Mouse (Mus musculus) embryo, embryonic 10 days (tissue): ENCODE measurements at regions not wholly inside any gene's neighbourhood (a gene's known extent, or its start where the extent isn't known, plus 50 kb on each side); places are given as distances from the start of the nearest gene placed in this dataset.

Experiments
- DNase-seq: peaks from one replicate; pipeline ENCODE4 v3.0.0-alpha.2; 2015; ENCODE audit warnings: low spot score

DNA sequence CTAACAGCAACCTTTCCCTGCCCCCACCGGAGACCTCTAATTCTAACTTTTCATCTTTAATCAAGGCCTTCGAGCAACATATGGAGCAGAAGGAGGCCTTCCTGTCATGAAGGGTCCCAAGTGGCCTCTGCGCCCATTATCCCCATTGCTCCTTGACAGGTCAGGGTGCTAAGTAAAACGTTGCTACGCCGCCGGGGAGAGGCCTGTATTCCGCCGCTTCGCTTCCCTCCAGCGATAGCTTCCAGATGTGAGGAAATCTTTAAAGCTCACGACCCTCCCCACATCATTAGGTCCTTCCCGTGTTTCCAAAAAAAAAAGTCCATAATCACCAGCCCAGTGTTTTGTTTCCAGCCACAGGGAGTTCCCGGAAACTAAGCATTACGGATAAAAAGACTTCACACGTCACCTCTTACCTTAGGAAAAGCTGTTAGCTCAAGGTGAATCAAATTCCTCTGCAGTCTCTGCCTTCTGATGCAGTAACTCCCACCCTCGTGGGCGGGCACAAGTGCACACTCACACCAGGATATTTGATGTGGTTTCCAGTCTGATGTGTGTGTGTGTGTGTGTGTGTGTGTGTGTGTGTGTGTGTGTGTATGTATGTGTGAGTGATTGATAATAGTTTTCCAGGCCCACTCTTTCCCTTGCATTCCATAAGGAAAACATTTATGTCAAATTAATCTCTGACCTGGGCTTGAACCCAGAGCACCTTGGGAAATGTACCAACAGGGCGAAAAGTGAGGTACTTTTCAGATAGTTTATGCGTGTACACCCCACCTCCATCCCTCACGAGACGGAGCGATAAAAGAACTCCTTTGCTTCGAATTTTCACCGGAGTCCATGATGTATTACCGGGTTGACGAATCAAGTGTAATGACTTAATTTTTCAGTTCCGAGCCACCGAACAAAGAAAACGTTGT, 107.5 kb downstream of the Gm45692 start:
- DNase-seq, result peak; percentile 75

DNA sequence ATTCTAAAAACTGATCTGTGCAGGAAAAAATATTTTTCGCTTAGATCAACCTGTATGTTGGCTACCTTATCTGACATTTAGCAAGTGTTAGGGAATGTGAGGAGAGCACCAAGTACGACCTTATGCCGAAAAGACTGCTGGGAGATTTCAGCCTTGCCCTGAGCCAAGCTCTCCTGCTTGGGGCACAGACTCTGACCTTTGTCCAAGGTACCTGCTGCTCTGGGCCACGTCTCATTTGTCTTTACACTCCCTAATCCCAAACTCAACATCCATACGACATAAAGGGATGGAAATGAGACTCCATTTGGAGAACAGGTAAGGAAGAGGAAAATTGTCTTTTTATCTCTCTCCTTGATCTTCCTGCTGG, 108.2 kb downstream of the Gm45692 start:
- DNase-seq, result peak; percentile 18

DNA sequence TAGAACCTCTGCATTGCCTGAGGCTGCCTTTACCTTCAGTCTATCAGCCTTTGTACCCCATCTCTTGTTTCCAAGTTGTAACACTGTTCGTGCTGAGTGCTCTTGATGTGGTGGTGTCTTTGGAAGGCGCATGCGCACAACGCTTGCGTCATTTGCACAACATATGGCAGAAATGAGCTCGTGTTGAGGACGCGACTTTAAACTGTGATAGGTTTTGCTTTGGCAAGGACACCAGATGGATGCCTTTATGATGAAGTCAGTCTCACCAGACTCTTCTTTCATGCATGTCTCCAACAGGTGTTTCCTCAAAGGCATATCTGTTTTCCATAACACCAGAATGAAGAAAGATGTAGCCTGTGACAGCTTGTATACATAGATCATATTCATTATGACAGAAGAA, 110.2 kb downstream of the Gm45692 start:
- no peak for DNase-seq

DNA sequence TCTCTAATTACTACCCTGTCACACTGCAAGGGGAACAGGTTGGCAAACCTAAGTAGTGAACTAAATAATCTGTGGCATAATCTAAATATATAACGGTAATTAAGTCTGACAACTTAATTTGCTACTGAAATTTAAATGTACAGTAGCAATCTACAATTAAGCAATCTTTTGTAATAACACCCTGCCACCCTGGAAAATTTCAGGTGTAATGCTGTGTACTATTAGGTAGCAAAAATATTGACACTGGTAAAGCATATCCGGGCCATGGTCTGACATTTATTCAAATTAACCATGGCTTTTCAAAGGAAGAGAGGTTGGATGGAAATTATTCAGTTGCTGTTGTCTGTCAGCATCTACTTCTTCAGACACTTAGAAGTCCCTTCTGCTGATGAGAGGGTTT, 119.7 kb downstream of the Gm45692 start:
- no peak for DNase-seq

DNA sequence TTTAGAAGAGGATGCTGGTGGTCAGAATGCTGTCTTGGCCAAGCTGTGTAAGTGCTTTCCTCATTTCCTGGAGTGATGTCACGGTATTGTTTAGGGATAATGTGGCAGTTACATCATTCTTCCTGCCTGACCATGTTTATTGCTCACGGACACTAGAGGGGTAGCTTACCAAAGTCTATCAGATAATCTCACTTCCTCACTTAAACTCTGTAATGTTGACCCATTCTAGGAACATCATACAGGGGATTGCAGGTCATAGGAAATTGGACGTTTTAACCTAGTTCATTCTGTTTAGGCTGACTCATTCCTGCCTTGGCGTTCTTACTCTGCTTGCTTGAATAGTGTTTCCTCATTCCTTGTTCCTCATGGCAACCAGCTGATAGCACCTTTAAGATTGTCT, 120.3 kb downstream of the Gm45692 start:
- DNase-seq, result no peak

DNA sequence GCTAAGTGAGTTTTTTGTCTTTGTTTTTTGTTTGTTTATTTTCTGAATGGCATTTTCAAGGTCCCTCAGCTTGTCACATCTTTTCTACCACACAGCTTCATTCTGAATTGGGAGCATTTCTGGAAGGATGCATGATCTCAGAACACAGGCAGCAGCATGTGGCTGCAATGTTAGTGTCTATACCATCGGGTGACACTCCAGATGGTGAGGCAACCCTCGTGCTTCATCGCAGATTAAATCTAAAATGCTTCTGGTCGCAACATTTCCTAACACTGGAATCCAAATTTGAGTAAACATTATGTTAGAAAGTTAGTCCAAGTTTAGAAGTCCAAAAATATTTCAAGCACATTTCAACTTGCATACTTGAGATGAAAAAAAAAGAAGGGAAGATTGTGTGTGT, 124.4 kb downstream of the Gm45692 start:
- no peak for DNase-seq

DNA sequence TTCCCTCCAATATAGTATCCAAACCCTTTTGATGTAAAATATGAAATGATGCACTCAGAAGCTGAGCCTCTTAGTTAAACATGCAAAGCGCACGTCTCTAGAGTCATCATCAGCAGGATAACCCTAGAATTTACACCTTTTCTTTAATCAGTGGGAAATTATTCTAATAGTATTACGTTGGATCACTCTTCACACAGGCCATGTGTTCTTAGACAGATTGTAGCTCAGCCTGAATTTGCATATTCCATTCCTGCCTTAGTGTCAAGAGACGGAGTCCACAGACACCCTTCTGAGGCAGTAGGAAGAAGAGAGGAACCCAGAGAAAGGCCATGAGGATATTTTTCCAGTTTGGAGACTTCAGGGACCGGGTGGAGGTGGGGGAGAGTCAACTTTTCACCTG, 125.0 kb downstream of the Gm45692 start:
- no peak for DNase-seq

DNA sequence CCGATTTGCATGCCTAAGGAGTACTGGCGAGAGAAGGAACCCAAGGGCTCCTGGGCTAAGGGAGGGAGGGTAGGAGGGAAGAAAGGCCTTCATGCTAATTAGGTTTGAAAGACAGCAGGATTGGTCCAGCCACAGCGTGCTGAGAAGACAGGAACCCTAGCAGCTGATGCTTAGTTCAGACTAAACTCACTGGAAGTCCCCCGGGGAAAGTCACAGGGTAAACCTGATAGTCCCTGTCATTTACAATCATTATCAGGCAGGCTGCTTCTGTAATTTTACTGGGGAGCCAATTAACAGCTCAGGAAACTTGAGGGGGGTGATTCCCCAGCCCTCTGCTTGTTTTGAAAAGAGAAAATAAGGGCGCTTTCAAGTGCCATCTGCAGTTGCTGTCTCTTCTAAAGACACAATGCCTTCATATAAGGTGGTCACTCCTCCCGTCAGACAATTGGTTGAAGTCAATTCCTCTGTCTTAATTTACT, 135.9 kb downstream of the Gm45692 start:
- peak; percentile 57 for DNase-seq

DNA sequence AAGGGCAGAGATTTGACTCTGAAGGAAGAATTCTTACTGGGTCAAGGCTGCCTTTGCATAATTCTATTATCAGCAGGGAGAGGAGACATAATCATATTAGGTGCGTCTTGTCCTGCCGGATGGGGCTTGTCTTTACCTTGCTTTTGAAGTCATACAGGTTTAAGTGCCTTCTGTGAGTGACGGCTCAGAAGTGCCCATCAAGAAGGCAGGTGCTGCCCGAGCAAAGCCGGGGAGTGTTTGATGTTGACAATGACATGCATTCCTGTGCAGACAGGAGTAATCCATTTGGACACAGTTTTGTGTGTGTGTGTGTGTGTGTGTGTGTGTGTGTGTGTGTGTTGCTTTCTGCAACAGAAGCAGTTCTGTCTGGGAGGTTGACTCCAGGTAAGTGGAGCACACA, 141.0 kb downstream of the Gm45692 start:
- DNase-seq, result no peak

DNA sequence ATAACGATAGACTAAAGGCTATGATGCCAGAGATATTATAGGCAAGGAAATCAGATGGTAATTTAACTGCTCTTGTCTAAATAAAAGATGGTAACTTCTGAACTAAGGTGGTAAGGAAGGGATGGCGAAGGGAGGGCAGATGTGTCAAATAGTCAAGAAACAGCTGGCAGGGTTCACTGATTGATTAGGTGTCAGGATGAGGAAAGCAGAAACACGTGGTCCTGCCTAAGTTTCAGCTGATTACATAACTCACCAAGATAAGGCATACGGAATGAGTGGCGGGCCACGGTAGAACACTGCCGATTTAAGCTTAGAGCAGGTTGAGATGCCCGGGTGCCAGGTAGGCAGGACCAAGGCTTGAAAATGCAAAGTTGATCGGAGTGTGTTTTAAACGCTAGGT, 143.2 kb downstream of the Gm45692 start:
- DNase-seq, result no peak

DNA sequence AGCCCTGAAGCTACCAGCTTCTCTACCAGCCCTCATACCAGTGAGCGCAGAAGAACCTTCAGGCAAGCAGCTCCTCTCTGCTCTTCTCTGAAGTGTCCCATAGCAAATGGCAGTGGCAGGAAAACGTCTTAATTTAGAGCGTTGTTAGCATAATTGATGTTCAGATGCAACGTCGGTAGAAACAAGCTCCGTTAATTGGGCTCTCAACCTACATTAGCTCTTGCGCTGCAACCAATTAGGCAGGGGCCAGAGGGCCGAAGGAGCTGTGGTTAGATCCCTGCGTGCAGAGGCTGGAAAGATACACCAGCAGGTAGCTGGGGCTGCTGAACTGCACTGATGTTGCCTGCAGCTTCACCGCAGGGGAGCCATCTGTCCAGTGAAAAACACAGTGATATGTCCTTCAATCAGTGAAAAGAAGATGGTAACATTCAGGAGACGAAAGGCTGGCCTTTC, 145.6 kb downstream of the Gm45692 start:
- peak; percentile 46 for DNase-seq

DNA sequence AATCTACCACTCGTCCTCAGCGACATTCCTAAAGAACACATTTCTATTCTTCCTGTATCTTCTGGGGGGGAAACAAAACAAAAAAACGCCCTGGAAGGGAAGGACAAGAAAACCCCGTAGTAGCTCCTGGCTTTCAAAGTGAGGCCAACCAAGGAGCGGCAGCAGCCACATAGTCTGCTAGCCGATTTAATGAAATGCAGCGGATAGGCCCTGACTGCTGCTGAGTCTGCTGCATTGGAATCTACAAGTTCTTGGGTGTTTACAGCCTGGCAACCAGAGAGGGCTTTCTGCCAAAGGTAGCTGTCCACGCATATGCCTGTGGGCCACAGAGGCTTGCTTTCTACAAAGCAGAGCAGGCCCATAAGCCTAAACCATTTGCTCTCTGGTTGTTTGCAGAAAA, 146.0 kb downstream of the Gm45692 start:
- peak; percentile 59 for DNase-seq

DNA sequence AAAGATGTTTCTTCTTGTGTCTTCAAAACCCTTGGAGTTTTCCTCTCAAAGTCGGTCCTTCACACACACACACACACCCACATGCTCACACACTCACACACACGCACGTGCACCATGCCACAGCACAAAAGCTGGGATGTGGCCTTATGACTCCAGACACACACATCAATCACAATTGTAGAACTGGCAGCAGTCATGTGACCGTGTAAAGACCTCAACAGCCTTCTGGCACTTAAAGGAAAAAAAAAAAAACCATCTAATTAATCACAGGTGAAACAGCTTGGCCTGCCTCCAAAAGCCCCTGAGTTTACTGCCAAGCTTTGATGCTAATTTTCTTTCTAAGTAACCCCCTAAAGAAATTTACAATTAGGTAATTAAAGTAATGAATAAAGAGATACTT, 147.1 kb downstream of the Gm45692 start:
- peak; percentile 60 for DNase-seq

DNA sequence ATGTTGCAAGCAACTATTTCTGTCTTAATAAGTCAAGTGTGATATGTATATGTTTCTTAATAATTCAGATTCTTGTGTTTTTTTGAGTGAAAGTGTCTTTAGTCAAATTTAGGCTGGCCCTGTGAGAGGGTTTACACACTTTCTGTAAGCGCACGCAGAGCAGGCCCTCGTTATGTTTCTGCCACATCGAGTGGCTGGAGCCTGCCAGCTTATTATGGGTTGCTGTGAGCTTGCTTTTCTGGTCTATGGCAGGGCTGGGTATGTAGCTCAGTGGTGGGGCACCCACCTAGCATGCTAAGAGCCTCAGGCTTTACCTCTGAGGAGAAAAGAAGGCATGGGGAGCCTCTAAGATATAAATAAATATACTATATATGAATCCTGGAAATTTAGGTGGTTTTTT, 148.2 kb downstream of the Gm45692 start:
- no peak for DNase-seq

DNA sequence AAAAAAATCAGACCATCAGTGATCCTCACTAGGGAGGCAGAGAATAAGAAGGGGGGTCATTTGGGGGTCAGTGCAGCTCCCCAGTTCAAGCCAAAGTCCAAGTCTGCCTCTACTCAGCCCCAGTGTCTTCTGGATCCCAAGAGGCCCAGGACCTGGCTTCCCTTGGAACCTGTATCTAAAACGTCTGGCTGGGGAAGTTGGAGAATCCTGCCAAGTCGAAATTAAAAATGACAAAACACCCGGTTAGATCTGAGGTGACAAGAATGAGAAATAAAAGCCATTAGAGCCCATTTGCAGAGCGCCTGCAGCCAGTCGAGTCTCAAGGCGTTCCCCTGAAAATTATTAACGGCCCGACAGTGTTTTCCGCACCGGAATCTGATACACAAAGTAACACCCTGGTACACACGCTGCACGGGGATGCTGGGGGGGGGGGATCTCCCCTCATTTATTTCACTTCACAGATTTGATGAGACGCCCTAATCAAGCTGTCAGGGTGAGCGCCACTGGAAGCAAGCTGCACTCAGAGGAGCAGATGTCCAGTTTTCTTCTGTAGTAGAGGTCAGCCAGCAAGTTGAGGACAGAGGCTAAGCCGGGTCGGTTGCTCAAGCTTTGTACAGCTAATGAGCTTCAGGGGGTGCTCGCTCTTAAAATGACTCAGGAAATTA, 149.5 kb downstream of the Gm45692 start:
- DNase-seq, result peak; percentile 47

DNA sequence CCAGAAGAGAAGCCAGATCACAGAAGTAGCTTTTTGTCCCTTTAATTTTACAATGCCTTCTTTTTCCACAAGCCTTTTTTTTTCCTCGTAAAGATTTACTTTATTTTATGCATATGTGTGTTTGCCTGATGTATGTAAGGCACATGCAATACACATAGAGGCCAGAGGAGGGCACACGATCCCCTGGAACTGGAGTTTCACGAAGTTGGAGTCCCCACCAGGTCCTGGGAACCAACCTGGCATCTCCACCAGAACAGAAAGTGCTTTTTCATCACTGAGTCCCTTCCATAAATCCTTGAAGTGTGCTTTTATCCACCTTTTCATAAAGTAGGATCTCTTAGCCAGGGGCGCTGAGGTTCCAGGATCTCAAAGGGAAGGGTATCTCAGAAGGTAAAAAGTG, 152.8 kb downstream of the Gm45692 start:
- DNase-seq, result peak; percentile 76

DNA sequence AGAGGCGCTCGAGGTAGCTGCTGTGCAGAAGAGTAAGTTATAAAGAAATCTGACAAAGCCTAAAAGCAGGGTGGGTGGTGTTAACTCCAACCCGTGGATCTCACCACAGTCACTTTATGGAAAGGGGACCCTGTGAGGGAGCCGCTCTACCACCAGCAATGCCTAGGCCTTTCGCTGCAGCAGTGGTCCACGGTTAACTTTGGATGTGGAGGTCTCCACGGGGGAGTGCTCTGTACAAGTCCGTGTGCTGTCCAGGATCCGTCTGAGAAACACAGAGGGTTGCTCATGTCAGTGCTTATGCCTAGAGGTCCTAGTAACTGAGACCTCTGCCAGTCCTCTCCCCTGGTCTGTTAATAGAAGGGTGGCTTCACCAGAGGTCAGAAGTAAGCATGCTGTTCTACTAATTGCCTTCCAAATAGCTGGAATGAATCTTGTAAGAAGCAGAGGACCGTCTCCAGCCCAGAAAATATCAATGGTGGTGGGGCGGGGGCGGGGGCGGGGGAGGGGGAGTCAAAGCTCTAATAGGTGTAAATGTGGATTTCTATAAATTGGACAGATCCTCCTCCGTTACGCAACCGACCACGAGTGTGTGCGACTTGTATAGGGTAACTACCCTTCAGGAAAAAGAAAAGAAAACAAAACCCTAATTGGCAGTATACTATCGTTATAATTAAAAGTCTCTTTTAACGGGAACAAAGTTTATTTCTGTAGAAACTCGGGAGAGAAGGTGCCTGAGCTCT, 153.5 kb downstream of the Gm45692 start:
- DNase-seq, result no peak

DNA sequence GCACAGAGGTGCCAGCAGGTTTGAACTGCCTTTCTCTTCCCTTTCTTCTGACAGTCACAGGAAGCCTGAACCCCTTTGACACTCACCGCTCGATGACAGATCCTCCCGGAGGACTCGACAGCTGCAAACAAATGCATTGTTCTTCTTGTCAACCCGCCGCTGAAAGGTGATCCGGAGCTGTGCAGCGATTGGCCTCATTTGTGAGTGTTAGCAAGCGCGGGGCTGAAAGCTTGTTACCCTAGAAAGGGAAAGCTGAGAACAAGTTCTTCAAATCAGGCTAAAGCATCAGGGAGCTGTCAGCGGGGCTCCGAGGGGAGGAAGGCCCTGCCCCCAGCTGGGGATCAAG, 154.1 kb downstream of the Gm45692 start:
- DNase-seq, result peak; percentile 85

DNA sequence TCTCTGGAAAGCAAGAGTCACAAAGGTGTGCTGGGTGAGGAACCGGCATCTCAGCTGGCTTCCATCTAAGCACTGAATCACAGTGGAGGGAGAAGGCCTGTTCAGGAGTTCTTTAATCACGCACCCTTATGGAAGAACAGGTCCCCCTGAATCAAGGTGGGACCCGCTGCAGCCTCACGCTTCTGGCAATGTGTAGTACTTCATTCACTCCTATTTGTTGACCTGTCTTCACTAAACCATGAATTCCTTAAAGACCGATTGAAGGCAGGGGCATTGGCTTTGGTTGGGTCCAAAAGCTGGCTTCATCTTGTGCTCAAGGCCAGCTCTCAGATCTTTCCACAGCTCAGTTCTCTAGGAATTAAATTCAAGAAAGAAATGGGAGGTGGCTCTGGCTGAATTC, 154.5 kb downstream of the Gm45692 start:
- DNase-seq, result no peak

DNA sequence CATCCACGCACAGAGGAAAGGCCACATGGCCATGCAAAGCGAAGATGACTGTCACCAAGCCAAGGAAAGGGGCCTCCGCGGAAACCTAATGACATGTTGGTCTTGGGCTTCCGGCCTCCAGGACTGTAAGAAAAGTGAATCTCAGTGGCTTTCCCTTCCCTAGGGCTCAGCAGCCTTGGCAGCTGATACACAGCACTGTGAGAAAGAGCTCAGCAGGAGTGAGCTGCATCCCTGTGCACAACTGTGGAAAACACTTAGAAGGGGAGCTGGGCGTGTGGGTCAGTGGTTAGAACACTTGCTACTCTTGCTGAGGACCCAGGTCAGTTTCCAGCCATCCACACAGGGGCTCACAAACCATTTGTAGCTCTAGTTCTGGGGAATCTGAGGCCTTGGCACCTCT, 155.1 kb downstream of the Gm45692 start:
- no peak for DNase-seq

DNA sequence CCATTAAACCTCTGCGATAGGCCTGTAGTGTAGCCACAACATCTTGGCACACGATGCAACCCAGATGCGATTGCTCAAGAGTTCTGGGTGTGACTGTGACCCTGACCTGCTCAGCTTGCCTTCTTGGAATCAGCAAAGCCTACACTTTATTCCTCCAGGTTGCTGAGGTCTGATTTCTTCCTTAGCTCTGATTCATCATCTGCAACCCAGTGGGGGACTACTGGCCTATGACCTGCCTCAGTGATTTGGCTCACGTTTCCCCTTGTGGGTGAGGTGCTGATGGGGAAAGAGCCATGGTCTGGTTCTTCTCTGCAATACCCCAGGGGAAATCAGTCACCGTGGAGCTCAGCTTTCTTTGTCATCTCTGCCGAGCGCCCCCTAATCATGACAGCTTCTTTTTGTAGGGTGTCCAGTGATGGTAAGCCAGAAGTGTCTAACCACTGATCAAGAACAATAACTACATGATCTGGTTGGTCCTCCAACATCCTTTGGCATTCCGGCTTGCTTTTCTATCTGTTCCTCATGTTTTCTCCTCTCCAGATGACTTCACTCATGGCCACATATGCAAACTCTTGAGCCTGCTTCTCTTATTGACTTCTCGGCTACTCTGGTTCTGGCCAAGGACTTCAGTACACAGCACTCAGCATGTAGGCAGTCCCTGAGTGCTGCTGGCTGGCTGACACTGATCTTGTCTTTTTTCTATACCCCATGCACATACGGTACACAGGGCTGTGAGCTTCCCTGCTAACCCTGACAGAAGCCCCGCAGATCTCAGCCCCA, 163.0 kb downstream of the Gm45692 start:
- DNase-seq, result no peak

DNA sequence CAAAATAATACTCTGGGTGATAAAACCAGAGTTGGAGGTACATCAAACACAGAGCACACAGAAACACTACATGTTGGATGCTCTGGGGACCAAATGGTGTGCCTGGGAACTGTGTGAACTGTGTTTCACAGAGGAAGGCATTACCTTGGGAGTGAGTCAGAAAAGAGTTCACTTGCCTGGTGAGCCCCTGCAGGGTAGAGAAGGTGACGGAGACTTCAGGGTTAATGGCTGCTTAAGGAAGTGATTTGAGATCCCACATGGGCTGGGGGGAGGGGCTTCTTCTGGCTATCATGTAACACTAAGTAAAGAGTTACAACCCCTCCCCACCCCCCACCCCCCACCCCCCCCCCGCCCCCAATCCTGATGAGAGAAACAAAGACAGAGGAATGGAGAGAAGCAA, 164.6 kb downstream of the Gm45692 start:
- DNase-seq, result no peak
